Mouse (Mus musculus) kidney, postnatal 36 days (tissue): ENCODE results near the gene Gipc2.

Source experiments
- DNase-seq, 2 experiments: peaks; one replicate each; pipeline ENCODE4 v3.0.0; 2021 to 2022; ENCODE audit warnings: mixed read lengths in 2 of 2

Gipc2 gene

DNA sequence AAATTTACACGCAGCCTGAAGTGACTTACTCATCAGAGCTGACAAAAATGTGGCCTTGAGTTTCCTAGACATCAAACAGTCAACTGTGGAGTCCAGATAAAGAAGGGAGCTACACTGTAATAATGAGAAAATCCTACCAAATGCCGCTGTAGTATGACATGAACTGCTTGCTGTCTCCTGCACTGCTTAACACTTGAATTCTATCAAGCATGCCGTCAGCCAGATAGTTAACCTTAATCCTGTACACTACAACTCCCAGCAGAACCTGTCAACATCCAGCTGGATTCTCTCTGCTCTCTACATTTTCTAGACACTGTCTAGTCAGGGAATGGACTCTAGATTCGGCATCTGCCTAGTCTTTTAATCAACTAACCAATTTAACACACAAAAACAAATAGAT is 23.3 kb upstream of the Gipc2 start:
- no peak for DNase-seq

DNA sequence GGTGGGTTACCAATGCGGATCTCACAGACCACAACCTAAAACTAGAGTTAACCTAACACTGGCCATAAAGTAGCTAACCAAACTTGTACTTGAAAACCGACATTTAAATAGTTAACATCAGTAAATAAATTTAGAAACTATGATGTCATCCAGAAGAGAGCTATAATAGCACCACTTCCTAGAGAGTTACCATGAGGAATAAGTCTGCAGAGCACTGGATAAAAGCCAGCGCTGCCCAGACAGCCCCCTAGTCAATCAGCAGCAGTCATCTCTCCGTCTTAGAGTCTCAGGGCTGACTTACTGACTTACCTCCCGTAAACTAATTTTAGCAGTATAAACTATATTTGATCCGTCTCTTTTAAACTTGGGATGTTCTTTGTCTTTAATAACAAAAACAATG is 20.1 kb upstream of the Gipc2 start:
- no peak for DNase-seq

DNA sequence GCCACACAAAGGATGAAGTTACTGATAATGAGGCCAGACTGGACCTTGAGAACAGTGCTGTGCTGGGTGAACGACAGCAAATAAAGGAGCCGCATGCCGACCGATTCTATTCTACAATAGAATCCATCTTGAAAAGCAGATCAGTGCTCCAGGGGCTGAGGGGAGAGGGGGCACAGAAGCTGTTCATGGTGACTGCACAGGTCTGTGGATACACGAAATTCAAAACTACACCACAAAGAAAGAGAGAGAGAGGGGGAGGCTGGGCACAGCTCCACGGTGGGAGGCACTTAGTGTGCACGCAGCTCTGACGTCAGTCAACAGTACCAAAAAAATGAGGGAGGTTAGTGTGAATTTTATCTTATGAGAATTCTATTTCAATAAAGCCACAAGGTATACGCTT is 17.5 kb upstream of the Gipc2 start:
- no peak for DNase-seq

DNA sequence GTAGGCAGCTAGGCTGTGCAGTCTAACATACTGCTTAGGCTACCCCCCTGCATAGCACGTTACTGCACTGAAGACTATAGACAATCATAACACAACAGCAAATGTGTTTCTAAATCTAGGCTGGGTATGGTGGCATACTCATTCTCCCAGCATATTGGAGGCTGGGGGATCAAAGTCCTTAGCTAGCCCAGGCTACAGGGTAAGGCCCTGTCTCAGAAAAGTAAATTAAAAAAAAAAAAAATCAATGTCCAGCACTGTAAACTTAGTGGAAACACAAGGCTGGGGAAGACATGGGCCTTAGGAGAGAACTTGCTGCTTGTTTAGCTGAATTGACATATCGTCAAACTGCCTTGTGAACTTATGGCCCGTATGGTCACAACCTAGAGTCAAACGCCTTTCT is 14.6 kb upstream of the Gipc2 start:
- no peak for DNase-seq

DNA sequence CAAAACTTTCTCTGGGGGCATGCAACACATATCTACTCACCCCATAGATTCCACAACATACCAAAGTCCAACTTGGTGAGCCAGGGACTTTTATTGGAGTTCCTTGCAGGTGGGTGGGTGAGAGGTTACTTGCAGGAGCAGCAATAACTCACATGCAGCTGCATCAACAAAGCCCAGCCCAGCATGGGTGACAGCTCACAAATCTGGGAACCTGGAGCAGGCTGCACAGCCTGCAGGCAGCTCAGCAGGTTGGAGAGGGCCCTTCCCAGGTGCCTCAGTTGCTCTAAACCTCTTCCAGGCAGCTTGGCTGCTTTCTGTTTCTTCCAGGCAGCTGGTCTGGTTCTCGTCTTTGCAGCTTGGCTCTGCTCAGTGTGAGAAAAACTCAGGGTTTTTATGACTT is 13.3 kb upstream of the Gipc2 start:
- no peak for DNase-seq

DNA sequence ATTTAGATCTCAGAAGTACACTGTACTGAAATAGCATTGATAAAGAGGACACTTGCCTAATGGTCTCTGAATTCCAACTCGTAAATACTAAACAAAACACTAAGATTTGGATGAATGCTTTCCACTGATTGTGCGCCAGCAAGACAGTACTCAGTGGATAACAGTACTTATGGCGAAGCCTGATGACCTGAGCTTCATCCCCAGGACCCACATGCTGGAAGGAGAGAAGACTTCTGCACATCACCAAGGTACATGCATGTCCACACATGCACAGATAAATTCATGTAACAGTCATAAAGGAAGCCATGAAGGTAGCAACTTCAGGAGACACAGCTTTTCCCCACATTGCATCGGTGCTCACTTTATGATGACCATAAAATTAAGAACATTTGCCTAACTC is 12.8 kb upstream of the Gipc2 start:
- no peak for DNase-seq

DNA sequence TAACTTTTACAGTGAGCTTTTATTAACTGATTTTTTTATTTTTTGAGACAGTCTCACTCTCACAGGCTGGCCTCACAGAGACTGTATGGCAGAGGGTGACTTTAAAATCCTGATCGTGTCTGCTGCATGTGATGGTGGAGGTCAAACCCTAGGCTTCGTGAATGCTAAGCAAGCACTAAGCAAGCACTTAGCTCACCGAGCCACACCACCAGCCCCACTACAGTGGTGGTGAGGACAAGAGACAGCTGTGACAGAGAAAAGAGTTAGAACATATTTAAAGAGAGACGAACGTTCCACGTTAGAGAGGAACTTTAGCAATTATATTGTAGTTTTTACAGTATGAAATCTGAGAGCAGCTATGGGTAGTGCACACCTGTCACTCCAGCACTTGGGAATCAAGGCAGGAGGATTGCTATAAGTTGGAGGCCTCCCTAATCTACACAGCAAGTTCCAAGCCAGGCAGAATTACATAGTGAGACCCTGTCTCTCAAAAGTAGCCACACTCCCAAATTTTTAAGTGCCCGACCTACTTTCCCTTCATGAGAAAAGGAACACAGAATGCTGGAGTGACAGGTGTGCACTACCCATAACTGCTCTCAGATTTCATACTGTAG is 6.4 kb upstream of the Gipc2 start:
- DNase-seq, result no peak

DNA sequence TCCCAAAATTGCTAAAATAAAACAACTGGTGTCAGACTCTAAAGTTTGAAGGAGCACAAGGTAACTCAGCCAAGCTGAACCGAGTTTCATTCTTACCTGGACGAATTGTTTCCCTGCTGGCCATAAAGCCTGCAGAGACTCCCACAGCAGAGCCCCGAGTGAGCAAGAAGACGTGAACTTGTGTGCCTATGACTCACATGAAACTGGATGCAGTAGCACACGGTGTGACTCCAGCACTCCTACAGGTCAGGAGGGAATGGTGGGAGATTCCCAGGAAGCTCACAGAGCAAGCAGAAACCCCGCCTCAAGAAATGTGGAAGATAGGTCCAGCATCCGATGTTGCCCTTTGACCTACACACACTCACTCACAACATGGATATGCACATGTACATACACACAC is 5.8 kb upstream of the Gipc2 start:
- DNase-seq, result no peak

DNA sequence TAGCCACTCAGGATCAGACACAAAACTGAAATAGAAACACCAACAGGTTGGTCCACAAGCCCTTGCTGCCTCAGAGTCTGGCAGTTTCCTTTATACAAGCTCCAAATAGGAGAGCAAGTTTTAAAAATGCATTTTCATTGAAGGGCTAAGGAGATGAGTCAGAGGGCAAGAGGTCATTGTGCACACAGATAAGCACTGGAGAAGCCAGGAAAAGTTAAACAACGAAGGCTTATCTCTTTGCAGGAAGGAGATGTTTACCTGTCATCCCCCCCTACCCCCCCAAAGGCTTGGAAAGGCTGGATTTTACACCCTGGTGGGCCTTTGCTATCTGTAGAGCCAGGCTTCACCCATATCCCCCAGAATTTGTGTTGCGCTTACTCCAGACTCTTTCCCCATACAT is 5.2 kb upstream of the Gipc2 start:
- DNase-seq, result no peak

DNA sequence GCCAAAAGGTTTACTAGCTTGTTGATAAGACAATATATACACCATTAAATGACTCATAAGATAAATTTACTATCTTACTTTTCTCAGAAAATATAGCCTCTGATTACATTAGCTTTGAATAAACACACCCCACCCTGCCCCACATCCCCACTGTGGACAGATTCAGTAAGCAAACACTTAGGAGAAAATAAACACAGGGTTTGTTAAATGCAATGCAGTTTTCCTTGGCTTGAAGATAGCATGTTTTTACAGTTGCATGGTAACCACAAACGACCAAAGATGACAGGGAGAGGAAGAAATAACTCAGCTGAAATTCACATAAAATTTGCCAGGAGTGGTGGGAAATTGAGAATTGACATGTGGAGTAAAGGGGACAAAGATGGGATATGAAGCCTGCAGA is 4.4 kb upstream of the Gipc2 start:
- DNase-seq, result no peak

DNA sequence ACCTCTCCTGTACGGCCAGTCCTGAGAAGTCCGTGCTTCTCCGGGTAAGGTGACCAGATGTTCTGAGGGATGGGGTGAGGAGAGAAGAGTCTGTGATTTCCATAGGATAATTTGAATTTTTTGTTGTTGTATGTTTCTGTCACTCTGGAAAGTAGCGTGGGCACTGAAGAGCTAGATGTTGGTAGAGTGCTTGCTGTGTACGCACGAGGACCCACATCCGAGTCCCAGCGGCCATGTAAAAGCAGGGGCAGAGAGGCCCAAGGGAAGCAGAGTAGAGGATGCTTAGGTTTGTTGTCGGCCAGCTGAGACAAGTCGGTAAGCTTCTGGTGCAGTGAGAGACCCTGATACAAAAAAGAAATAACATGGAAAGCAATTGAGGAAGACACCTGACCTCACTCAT is 2.0 kb upstream of the Gipc2 start:
- DNase-seq, result no peak

DNA sequence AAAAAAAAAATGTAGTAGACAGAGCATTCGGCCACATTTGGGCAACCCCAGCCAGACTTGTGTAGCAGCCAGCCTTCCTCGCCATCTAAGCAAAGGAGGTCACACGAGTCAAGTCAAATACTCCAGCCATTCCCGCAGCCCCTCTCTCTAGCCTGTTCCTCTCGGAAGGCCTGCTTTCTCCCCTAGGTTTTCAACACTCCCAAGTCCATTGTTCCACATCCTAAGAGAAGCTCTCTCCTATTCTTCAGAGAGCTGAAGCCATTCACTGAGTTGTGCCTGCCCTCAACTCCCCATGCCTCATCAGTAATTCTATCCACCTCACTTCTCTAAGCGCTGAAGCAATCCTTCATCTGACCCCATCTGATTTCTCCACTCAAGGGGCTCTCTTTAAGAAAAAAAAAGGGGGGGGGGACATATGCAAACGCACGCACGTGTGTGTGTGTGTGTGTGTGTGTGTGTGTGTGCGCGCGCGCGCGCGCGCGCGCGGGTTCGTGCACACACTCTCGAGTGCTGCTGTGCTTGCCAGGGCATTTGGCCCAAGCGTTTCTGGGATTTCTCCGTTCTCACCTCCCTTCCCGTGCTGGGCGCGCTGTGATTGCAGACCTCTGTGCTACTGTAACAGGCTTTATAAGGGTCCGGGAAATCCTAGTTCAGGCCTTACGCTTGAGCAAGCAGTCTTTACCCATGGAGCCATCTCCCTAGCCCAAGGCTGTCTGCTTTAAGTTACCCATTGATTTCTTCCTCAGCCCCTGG is 845 bp upstream of the Gipc2 start:
- DNase-seq, result no peak

DNA sequence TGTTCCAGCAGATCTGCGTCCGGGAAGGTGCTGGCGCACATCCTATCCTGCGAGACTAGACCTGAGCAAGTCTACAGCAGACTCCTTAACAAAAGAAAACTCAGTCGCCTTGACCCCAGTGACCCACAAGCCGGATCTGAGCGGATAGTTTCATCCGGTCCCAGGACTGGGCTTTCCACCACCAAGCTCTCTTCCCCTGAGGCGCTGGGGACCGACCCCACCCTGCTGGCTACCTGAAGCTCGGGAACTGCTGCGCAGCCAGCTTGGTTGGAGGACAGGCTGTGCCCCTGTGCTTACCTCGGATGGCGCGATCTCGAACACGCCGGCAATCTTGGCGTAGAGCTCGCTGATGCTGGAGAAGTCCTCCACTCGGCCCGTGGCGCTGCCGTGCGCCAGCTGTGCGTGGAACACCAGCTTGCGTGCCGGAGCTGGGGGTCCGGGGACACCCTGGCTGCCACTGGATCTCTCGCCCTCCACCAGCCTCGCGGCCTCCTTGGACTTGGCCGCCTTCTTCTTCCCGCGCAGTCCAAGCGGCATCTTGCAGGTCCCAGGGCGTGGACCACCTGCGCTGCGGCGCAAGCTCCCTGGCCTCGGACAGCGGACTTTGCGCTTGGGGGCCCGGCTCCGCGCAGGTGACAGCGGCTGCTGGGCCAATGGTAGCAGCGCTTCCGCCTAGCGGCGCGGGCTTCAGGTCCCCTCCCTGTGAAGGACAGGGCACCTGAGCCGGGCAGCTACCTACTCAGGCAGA is 505 bp downstream of the Gipc2 start:
- DNase-seq, result peak; percentile 86 to 87

DNA sequence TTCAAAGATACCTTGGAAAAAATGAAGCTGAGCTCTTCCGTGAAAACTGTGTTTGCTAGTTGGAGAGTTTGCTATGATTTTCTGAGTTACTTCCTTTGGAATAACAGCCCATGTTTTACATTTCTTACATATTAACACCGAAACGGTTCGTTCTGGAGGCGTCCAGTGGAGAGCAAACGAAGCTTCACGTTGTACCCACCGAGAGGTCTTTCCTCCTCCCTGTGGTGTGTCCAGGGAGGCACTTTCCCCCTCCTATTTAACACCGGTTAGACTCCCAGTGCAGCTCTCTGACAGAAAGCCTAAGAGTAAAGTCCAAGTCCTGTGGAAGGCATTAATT is 1.0 kb downstream of the Gipc2 start:
- DNase-seq, result no peak

DNA sequence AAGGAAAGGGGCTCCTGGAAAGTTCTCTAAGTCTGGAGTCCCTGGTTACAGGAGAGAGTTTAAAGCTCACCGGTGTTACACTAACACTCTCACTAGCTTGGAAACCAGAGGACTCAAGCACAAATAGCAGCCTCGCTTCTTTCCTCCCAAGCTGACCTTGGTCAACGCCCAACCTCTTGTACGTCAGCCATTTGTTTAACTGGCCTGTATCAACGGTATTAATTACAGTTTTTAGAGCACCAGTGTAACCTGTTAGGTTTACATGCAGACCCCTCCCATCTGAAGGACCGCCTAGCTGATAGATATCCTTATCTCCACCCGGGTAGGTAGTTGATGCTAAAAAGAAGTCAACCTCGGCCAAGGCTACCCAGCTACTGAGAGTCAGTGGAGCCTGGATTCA is 2.7 kb downstream of the Gipc2 start:
- no peak for DNase-seq

DNA sequence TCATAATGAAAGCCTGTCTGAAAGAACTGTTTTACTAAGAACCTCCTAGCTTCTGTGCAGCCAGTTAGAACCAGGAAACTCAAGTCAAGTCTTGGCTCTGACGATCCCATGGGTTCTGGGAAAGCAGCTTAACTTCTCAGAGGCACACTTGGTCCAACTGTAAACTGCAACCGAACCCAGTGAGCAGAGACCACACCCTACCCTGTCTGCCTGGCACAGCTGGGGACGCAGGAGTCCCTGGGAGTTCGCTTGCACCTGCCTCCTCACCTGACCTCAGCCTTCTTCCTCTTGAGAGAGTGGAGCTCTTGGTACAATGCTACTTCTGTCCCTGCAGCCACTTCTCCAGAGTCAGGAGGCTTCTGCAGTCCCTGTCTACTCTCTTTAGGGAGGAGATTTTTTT is 5.4 kb downstream of the Gipc2 start:
- DNase-seq, result peak; percentile 33 to 50

DNA sequence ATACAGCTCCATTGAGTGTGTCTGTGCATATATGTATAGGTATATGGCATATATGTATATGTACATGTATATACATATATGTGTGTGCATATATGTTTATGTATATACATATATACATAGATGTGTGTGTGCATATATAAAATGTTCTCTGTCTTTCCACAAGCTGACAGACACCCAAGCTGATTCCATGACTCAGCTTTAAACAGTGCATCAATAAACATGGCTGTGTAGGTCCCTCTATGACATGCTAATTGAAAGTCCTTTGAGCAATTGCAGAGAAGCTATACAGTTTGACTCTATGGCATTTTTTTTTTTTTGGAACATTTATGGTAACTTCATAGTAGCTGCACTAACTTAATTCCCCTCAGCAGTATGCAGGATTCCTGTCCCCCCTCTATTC is 6.7 kb downstream of the Gipc2 start:
- no peak for DNase-seq

DNA sequence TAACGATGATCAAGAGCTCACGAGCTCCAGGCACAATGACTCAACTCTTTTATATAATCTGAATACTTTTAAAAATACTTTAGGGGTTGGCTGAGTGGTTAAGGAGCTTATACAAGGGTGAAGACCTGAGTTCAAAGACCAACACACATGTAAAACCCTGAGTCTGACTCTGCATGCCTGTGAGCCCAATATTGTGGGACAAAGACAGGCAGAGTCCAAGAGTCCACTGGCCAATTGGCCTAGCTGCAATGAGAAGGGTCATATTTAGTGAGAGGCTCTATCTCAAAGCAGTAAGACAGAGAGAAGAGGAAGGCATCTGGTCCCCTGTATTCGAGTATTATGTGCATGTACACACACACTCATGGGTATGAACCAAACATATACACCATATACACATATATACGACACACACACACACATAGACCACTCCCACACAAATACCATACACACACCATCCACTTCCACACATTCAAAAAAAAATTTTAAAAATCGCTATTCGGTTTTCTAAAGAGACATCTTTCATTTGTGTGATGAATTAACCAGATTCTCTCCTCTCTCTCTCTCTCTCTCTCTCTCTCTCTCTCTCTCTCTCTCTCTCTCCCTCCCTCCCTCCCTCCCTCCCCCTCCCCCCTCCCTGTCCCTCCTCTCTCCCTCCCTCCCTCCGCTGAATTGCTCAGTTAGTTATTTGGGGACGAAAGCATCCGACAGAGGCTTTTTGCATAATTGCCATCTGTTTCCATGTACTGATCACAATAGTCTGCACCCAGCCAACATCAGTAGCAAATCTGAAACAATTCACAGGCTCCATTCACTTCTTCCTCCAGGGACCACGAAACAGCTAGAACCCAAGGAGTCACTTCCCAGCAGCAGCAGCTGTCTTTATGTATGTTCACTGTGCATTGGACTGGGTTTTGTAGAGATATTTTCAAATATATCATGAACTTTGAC is 7.4 kb downstream of the Gipc2 start:
- DNase-seq, result peak; percentile 63 to 70

DNA sequence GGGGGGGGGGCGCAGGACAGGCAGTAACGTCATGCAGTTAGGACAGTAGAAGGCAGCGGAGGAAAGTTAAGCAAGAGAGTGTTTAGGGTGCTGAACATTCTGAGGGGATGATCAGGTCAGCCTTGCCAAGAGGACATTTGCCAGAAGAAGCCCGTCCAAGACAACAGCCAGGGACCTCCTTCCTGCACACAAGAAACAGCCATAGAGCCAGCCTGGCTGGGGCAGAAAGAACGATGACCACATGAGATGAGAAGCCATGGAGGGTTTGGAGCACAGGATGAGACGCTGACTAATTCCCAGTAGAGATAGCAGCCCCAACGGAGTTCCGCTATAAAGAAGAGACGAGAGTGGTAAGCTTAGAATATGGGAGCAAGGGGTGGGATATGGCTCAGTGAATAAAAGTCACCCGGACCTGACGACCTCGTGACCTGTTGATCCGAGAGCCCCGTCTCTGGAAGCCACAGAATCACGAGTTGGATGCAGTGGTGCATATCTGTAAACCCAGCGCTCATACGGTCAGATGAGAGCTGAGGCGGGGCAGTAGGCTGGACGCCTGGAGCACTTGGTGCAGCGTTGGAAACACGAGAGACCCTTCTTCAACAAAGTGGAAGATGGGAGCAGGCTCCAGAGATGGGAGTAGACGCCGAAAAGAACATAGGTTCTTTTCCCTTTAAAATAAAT is 9.1 kb downstream of the Gipc2 start:
- peak; percentile 79 to 86 for DNase-seq

DNA sequence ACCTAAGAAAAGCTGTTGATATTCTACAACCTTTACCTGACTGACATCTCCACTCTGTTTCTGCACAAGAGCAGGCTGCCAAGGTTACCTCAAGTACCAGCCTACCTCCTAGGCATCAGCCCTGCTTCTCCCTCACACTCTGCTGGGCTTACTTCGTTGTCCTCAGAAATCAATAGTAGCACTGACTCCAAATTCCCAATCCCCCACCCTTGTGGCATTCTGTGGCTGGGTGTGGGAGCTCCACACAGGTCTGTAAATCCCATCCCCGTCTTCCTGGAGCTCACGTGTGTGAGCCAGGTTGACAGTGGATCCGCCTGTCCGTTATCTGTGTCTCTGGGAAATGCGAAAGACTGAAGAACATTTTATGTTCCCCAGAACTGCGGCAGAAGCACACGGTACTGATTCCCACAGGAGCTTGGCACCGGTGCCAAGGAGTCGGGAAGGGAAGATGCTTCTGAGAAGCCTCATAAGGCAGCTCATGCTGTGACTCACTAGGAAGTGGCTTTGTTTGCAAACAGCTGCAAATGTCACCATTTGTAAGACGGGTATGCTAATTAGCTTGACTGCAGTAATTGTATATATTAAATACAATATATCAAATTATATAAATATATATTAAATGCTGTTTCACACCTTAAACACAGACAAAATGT is 10.6 kb downstream of the Gipc2 start:
- no peak for DNase-seq

DNA sequence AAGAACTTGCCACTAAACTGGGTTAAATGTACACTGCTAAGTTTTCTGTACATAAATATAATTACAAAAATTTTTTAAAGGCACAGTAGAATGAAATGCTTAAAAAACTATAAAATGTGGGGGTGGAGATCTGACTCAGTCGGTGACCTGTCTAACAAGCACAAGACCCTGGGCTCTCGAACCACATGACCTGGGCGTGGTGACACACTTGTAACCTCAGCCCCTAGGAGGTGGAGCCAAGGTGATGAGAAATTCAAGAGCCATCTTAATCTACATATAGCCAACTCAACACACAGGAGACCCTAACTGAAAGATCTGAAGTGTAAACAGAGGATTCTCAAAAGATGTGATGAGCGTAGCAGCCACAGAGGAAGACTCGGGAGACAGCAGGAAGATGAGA is 11.9 kb downstream of the Gipc2 start:
- no peak for DNase-seq

DNA sequence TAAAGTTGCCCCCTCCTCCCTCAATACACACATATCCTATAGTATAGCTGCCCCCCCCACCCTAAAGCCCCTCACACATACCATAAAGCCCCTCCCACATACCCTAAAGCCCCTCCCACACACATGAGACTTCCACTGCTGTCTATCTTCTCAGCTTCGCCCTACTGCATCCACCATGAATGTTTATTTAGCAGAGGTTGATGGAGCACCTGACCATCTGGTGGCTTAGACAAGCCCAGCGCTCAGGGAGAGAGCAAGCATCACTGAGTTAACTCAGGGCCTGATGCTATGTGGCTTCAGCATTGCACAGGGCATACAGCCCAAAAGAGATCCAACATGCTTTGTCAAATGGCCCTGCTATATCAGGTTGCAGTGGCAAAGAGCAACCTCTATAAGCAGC is 12.9 kb downstream of the Gipc2 start:
- no peak for DNase-seq
